Mouse (Mus musculus) natural killer cell, adult 2 months (primary cell): Measurements from ENCODE around the gene Tmem260.
"Not testable (repeated sequence)": the region's sequence is repeated elsewhere in the genome, so short reads cannot be mapped to it uniquely, and the experiment has no call there.

Source experiments
- DNase-seq, 2 experiments: peaks; one replicate each; pipeline ENCODE4 v3.0.0; 2022; ENCODE audit warnings: low spot score in 2 of 2

Gene Tmem260

DNA sequence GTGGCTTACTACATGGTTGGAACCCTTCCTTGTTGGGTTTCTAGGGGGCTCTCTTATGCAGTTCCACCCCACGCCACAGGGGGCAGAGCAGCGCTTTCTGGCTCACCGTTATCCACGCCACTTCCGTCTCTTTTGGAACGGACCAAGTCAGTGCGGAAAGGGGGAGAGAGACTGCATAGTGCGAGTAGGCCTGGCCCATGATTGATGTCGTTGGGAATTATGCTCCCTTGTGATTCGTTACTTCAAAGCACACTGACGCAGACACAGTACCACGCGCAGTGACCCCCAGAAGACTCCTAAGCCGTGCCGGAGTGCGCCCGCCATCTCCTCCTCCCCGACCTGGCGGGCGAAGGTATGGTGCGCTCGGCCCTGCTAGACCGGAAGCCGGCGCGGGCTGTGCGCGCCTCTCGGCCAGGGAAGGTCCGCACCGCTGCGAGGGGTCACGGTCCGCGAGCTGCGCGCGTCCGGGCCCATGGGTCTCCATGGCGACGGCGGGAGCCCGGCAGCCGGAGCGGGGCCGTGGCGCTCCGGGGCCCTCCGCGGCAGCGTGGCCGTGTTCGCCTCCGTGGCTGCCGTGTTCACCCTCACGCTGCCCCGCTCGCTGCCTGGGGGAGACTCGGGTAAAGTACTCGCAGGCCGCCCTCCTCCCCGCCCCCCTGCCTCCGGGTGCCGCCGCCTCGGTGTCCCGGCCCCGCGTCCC, at the start of gene Tmem260:
Gene Tmem260 (plus strand): TSS at position 141 of the 700 bp plus-strand sequence.
- DNase-seq, result peak; percentile 94

DNA sequence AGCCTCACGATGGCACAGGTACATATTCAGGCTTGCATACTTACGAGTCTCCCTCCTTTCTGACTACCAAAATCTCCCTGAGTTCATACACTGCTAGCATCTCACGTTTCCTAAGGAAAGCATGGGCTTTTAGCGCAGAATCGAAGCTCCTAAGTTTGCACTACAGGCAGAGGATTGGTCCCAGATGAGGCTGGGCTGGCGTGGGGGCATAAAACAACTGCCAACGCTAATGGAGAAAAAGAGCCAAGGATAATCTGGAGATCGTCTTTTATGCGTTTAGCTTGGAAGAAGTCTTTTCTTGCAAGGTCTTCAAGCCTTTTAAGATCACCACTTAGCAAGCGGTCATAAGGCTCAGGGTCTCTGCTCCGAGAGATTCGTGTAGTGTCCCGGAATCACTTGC, 39.8 kb upstream of the Tmem260 start:
- DNase-seq, result no peak

DNA sequence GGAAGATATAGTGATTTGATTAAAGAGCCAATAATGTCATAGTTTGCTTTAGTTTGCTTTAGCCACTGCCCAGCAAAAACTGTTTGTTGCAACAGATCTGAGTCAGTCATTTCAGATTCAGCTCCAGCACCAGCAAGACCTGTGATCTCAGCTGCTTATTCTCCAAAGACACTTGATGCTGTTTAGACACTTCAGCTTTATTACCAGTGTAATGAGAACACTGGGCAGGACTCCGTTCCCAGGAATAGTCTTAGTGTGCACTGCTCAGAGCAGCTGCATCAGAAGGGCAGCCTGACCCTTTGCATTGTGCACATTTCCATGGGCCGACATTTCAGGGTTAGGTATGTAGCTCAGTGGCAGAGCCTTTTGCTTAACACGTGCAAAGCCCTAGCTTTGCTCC, 28.9 kb upstream of the Tmem260 start:
- no peak for DNase-seq

DNA sequence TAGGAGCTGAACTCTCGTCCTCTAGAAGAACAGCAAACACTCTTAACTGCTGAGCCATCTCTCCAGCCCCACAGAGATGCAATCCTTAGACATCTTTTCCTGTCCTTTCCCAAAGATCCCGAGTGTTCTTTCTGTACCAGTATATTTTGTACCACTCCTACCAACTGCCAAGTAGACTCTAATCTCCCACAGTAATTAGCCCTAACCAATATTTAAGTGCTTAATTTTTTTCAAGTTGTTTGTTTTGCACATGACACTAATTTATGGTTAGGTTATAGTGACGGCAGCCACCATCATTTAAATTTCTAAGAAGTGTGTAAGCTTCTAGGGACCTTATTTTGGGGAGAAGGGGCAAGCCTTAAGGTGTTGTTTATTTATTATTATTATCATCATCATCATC, 27.7 kb upstream of the Tmem260 start:
- no peak for DNase-seq

DNA sequence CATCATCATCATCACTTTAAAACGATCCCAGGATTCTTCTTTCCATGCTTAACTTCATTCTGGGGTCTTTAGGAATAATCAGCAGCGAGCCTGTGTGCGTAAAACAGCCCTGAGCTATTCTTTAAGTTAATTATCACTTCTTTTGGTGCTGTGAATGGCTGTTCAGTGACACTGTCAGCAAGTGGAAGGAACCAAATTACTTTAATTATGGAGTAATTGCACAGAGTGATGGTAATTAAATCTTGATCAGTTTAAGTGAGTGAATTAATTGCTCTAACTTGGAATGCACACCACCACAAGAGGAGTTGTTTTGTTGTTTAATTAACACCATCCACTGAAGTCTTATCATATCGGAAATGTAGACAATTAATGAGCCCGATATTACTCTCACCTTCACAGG, 27.3 kb upstream of the Tmem260 start:
- no peak for DNase-seq

DNA sequence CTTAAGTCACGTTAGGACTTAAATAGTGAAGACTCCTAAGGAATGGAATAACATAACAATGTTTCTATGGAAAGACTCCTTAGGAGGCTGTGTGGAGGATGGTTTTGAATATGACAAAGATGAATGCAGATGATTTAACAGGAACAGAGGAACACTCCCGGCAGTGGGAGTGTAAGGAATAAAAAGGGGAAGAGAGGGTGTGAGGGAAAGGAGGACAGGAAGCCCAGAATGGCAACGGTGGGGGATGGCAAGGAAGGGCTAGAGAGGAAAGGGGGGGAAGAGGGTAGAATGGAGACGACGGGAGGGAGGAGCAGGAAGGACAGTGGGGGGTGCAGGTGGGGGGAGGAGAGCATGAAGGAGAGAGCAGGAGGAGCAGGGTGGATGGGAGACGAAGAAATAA, 24.4 kb upstream of the Tmem260 start:
- DNase-seq, result no peak

DNA sequence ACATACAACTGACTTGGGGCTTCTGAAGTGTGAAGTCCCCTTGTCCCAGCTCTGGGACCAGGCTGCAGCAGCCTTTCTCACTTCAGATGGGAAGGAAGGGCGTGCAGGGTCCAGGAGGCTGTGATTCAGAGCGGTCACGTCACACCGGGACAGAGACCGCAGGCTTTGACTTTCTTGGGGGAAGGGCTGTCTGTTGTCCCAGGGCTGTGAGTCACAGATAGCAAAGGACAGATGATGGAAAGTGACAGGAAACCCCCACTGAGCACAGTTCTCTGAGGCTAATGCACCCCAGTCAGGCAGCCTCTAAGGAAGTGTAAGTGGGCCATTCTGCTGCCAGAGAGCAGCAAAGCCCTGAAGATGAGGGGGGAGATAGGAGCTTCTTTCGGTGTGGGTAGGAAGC, 23.9 kb upstream of the Tmem260 start:
- peak; percentile 73 to 79 for DNase-seq

DNA sequence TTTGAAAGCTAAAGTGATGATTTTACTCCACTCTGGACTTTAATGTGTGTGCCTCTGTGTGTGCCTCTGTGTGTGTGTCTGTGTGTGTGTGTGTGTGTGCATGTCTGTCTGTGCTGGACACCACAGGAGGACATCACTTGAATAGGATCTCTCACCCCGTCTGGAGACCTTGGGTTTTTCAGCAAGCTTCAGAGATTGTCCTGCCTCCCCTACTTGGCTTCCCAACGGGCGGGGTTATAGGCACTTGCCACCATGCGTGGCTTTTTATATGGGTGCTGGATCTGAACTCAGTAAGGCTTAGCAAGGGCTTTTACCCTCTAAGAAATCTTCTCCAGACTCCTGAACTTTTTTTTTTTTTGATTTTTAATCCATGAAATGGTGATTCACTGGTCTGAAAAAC, 23.5 kb upstream of the Tmem260 start:
- no peak for DNase-seq

DNA sequence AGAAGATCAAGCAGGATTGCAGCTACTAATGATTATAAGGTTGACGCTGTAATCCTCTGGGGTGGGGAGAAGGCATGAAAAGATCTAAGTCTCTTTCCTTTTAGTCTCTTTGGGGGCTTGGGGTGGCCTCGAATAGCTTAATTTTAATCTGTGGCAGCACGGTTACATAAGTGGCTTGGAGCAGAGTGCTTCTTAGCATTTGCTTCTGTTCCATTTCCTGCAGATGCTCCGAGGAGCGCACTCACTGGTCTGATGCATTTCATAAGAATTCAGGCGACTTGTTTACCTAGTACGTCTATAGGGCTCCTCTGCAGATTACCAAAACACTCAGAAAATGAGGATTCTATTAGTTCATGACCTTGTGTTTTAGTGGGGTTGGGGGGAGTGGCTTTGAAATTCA, 23.0 kb upstream of the Tmem260 start:
- no peak for DNase-seq

DNA sequence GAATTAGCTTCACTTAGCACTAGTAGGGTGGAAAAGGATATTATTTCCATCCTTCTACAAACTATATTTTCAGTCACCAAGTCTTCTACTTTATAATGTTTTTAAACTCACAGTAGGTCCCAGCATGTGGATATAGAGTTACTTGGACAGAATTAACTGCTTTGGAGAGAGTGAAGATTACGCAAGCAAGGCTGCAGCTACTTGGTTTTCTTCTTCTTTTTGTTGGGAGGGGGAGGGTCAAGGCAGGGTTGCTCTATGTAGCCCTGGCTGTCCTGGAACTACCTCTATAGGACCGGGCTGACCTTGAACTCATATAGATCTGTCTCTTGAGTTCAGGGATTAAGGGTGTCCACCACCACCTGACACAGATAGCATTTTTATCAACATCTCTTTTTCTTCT, 13.9 kb upstream of the Tmem260 start:
- DNase-seq, result no peak

DNA sequence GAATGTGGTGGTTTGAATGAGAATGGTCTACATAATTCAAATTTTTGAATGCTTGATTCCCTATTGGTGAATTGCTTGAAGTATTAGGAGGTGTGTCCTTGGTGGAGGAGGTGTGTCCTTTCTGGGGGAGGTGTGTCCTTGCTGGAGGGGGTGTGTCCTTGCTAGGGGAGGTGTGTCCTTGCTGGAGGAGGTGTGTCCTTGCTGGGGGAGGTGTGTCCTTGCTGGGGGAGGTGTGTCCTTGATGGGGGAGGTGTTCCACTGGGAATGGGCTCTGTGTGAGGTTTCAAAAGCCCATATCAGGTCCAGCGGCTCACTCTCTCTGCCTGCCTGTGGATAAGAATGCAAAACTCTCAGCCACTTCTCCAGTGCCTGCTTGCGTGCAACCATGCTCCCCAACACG, 2.1 kb upstream of the Tmem260 start:
- DNase-seq, result peak; percentile 59 to 64

DNA sequence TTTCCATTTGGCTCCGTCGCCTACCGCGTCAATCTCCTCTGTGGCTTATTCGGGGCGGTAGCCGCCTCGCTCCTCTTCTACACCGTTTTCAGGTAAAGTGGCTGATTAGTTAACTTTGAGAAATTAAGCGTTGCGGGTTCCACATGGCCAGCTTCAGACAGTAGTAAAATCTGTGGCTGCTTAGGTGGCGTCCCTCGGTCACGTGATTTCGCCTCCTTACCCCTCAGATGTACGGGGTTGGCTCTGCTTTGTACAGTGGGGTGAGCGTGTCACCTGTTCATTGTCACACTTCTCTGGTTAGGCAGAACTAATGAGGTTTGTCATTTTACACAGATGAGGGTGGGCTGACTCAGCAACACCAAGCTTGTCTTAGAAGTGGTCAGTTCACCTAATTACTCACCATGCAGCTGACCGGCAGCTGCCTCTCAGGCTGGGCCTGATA, 6.1 kb downstream of the Tmem260 start:
- peak in 1 of 2 experiments; percentile 21 for DNase-seq

DNA sequence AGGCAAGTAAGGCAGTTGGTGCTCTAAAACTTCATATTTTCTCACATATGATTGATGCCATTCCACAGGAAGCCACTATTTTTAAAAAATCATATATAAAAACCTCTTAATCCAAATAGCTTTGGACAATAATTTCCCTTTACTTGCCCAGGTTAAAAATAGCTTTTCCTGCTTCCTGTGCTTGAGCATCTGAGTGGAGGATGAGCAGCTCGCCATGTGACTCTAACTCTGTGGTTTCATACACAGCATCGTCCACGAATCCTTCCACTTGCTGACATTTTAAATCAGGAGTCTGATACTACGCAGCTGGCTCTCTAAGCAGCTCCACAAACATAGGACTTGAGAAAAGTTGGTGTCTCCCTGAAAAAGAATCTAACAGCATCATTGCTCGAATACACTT, 7.5 kb downstream of the Tmem260 start:
- no peak for DNase-seq

DNA sequence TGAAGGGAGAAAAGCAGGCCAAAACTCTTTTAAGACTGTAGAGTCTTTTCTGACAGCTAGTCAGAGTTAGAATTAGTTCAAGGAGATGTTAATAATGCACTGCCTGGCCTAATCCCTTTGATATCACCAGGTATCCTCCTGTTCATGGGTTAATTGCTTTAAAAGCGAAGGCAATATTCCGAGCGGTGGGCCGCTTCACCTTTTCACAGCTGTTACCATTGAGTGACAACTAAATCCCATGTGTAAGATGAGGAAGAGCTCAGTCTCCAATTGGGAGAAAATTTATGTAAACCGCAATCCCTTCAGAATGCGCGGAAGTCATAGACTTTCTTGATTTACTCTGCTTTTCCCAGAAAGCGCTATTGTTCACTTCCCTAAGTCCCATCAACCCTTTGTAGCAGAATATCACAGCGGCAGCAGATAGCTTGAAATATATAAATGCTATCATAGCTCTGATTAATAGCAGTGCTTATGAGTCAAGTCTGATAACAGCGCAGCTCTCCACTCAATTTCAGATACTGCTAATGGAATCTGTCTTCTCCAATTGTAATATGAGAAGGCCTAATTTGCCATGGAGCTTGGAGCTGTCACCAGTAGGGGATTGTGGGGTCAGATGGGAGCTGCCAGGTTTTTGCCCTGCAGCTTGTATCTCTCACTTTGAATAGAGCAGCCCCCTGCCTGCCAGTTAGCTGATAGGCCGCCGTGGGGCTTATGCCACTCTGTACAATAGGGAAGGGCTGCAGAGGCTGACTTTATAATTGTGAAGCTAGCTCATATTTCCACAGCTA, 10.6 kb downstream of the Tmem260 start:
- no peak for DNase-seq

DNA sequence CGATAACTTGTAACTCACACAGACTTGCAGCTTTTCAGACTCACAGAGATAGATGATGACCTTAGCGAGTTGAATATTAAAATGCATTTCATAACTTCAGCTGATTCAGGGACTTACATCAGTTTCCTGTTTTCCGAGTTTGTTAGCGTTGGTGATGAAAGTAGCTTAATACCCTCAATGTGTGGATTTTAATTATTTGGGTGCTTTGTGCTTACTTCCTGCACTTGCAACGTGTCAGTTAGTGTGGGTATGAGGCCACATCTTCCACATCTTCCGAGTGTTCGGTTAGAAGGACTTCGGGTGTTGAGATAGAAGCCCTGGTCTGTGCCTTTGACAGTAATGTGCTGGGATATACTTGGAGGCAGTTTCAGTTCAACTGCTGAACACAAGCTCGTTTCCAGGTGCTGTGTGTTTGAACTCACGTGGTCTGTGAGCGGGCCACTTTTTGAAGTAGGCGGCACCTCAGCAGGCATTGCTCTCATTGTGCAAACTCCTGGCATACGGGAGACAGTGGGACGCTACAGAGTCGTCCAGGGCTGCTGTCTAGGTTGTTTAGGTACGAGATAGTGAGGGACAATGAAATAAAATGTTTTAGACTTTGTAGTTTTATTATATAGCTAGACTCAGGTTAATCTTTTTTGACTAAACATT, 11.5 kb downstream of the Tmem260 start:
- no peak for DNase-seq

DNA sequence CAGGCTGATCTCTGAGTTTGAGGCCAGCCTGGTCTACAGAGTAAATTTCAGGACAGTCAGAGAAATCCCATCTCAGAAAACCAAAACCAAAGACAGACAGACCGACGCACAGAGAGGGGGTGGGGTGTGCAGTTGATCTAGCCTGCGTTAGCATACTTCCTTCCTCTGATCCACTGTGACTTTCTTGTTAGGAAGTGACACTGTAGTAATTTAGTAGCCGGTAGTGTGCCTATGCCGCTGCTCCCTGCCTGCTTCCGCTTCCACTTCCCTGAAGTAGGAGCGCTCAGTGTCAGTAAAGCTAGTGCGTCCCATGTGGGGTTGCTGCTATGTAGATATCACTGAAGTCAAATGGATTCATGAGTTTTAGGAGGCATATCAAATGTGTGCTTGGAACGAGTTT, 13.0 kb downstream of the Tmem260 start:
- no peak for DNase-seq

DNA sequence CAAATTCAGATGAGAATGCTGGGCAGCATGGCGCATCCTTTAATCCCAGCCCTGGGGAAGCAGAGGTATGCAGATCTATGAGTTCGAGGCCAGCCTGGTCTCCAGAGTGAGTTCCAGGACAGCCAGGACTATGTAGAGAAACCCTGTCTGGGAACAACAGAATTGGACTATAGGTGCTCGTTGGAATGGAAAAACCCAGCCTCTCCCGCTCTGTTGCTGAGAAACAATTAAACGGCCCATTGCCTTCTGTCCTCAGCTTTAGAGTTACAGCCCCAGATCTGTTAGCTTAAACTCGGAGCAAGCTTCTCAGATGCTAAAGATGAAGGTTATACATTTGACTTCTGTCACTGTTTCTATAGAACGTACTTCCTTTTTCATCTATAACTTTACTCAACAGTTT, 22.4 kb downstream of the Tmem260 start:
- no peak for DNase-seq

DNA sequence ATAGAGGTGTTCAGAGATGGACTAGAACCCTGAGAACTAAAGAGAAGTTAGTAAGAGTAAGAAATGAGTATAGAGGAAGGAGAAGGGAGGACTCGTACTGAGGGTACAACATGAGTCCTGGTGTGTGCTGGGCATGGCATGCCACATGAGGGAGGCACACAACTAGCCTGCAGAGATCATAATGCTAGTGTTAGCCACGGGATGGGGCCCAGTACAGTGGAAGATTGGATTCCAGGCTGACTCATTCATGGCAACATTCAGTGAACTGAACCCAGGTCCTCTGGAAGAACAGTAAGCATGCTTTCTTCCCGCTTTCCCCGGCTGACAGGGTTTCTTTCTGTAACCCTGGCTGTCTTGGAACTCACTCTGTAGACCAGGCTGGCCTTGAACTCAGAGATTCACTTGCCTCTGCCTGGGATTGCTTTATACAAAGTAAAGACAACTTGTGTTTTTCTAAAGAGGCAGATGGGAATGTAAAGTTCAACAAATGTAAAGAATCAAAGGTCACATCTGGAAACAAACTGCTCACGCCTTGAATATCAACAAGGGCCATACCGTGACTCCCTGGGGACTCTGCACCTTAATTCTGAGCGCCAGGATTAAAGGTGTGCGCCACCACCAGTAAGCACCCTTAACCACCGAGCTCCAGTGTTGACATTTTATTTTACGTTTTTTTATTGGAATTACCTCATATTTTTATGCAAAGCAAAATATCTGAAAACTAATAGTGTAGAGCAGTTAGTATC, 25.0 kb downstream of the Tmem260 start:
- DNase-seq, result no peak

DNA sequence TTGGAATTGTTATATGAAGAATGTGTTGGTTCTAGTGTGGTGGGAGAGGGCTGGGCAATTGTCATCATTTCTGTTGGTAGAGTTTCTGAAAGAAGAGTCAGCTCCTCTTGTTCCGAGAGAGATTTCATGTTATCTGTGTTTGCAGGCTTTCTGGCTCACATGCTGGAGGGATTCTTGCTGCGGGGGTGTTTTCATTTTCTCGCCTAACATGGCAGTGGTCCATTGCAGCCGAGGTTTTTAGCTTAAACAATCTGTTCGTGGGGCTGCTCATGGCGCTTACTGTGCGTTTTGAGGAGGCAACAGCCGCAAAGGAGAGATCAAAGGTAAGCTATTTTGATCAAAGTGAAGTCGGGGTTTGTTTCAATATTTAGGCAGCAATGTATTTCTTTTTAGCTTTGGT, 26.3 kb downstream of the Tmem260 start:
- no peak for DNase-seq

DNA sequence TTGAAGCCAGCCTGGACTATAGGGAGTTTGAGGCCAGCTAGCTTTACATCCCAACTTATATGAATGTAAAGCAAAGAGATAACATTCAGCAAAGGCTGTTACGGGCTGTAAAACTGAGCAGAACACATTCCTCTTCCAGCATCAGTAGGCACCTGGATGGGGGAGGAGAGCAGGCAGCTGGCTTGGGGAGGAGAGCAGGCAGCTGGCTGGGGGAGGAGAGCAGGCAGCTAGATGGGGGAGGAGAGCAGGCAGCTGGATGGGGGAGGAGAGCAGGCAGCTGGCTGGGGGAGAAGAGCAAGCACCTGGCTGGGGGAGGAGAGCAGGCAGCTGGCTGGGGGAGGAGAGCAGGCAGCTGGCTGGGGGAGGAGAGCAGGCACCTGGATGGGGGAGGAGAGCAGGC, 29.4 kb downstream of the Tmem260 start:
- DNase-seq, result no peak

DNA sequence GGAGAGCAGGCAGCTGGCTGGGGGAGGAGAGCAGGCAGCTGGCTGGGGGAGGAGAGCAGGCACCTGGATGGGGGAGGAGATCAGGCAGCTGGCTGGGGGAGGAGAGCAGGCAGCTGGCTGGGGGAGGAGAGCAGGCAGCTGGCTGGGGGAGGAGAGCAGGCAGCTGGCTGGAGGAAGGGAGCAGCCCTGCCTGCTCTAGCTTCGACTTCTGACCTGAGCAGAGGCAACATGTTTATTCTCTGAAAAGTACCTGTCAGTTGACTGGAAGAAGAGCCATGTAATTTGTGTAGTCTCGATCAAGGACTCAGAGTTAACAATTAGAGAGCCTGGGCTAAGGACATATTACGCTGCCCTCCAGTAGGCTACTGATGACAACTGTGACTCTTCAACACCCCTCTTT, 29.9 kb downstream of the Tmem260 start:
- not testable (repeated sequence) for DNase-seq

DNA sequence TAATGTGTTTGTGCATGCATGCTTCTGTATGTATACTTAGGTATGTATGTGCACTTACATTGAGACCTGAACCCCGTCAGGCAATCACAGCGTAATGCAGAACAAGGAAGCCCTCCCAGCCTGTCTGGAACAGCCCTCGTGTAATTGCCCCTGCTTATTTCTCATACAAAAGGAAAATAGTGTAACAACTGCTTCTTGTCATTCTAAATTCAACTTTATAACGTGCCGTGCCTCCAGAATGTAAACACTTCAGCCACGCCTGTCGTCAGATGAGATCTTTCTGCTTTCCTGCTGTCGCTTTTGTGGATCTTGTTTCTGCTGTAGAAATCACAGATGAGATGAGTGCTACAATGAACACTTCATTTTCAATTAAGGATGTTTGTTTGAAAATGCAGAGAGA, 30.4 kb downstream of the Tmem260 start:
- DNase-seq, result no peak
